Mouse (Mus musculus) CD8-positive naive resting alpha-beta T cell, adult 57 days (primary cell): ENCODE results near the gene Mrgpra9. TPM values are rescaled to one million over a fixed set of nuclear protein-coding genes. Genes with fewer than 3 reads are reported as not detected.

Experiments used
- total RNA-seq: library from RNA; stranded (reverse); gene quantifications from one replicate; pipeline ENCODE4 v1.2.4, GENCODE M21; 2023

The Mrgpra9 gene
- not detected for total RNA-seq

GRCm38 (mm10) chr7:47252770-47253169 is at the start of gene Mrgpra9:
Gene Mrgpra9, minus strand, starts transcription at chr7:47252848.

GRCm38 (mm10) chr7:47204830-47205229 is 47.8 kb downstream of the Mrgpra9 start, which contains the start of gene Mrgpra6:
Gene Mrgpra6, minus strand, starts transcription at chr7:47204920.

Other genes with a start within 250 kb of the Mrgpra9 start
- gene Spty2d1, start 244.4 kb downstream of the Mrgpra9 start, total RNA-seq = 66.1 TPM
- gene Tmem86a, start 202.2 kb downstream of the Mrgpra9 start, total RNA-seq = 4.3 TPM
- gene Ptpn5, start 119.2 kb downstream of the Mrgpra9 start, total RNA-seq = not detected
- gene Mrgpra6, start 47.9 kb downstream of the Mrgpra9 start, total RNA-seq = not detected
- gene Mrgpra1, start 101.4 kb upstream of the Mrgpra9 start, total RNA-seq = not detected
- not detected for gene Mrgpra2a, start 199.3 kb upstream of the Mrgpra9 start, total RNA-seq